Mouse (Mus musculus): Measurements from ENCODE around the gene Nrxn3. TPM values are rescaled to one million over a fixed set of nuclear protein-coding genes. Genes with fewer than 3 reads are reported as not detected.

Gene Nrxn3
- polyA plus RNA-seq, 1 experiment from 2014 or later, result 1.0 TPM

DNA sequence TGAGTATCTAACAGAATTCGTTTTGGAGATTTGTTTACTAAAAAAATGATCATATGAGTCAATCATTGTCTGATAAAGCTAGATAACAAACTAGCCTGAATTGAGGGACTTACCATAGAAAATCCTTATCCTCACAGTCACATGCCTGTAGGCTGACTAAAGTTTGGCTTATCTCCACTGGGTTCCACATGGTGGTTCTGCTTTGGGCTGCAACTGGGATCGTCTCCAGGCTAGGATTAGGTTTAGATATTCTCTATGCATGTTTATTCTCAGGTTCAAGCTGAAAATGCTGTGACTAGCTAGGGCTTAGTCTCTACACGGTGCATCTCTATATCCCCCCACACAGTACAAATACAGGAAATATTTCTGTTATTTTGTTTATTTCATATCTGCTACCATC is 1421.6 kb downstream of the Nrxn3 start:
- Histone ChIP-seq H3K9me3 (no peaks in the 10 kb centered on the region), H3K4me3 (no peak overlapping the region), H3K36me3 (no peaks in the 10 kb centered on the region), H3K9ac (no peak overlapping the region), H3K27ac (no peak overlapping the region), H3K27me3 (no peaks in the 10 kb centered on the region), H3K4me2 (replicated peaks) (no peak overlapping the region), H3K4me1 (no peaks in the 10 kb centered on the region)
- no peak for ATAC-seq (ENCODE audit: low FRiP score, low read depth)
- WGBS, result 80% methylated on average over 3 of the region's 3 CpGs

DNA sequence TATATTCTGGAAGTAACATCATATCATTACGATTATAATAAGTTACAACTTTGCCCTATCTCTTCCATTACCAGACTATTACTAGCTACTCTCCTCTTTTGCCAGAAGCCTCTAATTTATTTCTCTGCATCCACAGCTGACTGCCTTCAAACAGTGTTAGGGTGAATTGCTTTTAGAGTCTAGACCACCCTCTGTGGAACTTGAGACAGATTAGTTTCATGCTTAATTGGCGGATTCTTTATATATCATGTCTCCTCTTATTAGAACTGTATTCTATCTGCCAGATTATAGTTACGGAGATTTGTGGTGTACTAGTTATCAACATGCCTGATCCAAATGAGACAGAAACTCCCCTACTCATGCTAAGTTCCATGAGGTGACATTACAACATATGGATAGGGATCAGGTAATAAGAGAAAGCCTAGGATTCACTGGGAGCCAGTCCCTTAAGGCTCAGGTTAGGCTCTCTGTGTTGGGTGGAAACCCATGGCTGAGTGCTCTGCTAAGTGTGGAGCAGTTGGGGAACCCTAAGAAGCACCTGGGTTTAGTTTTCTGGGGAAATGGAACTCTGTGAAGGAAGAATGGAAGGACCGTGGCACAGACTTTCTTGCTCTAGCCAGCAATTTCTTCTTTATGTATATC is 1435.6 kb downstream of the Nrxn3 start:
- Histone ChIP-seq H3K36me3 (no peaks in the 10 kb centered on the region), H3K9ac (no peak overlapping the region), H3K4me3 (no peak overlapping the region), H3K9me3 (no peaks in the 10 kb centered on the region), H3K27me3 (no peaks in the 10 kb centered on the region), H3K4me2 (replicated peaks) (no peak overlapping the region), H3K4me1 (no peaks in the 10 kb centered on the region), H3K27ac (no peak overlapping the region)
- no peak for ATAC-seq (ENCODE audit: low FRiP score, low read depth)
- WGBS, result 87% methylated on average over 4 of the region's 4 CpGs

DNA sequence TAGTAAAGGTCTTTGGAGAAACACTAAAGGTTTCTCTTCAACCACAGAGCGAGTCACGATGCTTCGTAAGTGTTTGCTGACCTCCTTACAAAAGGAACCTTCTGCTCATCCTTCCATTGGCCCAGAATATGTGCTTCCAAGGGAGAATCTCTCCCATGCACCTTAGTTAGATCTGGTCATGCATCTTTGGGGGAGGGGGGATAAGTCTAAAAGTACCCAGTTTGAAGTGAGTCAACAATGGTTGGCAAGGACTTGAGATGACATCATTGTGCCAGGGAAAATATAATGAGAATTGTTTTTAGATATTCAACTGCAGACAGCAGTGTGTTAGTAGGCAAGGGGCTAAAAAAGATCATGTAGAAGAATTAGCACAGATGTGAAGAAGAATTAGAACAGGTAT is 1437.2 kb downstream of the Nrxn3 start:
- 95% methylated on average over 3 of the region's 3 CpGs for WGBS

DNA sequence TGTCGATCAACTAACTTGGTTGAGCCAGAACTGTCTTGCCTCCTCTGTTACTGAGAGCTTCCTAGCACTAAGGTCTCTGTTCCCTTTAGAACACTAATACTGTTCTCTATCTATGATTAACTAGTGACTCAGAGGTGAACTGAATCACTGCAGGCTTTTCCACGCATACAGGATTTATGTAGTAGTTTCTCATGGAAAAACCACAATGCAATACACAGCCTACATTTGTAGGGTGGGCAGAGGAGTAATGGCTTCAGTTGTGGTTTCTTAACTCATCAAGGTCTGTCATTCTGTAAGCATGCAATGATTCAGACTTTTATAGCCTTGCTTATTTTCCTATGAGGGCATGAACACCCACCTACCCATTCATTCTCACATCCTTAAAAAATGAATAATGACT is 1443.4 kb downstream of the Nrxn3 start:
- Histone ChIP-seq H3K9me3 (no peaks in the 10 kb centered on the region), H3K9ac (no peak overlapping the region), H3K4me1 (no peaks in the 10 kb centered on the region), H3K36me3 (no peaks in the 10 kb centered on the region), H3K27me3 (no peaks in the 10 kb centered on the region), H3K4me2 (replicated peaks) (no peak overlapping the region), H3K4me3 (no peak overlapping the region), H3K27ac (no peak overlapping the region)
- 83% methylated on average over 2 of the region's 2 CpGs for WGBS
- ATAC-seq (ENCODE audit: low FRiP score, low read depth), result no peak

More for the DNA sequence above, 1437.2 kb downstream of the Nrxn3 start:
- no peak overlapping the region for H3K9ac ChIP-seq
- H3K9me3 ChIP-seq, result no peaks in the 10 kb centered on the region
- no peaks in the 10 kb centered on the region for H3K4me1 ChIP-seq
- H3K36me3 ChIP-seq, result no peaks in the 10 kb centered on the region
- no peak overlapping the region for H3K4me2 ChIP-seq (replicated peaks)
- H3K27ac ChIP-seq, result no peak overlapping the region
- no peak overlapping the region for H3K4me3 ChIP-seq
- H3K27me3 ChIP-seq, result no peaks in the 10 kb centered on the region
- ATAC-seq (ENCODE audit: low FRiP score, low read depth), result no peak

DNA sequence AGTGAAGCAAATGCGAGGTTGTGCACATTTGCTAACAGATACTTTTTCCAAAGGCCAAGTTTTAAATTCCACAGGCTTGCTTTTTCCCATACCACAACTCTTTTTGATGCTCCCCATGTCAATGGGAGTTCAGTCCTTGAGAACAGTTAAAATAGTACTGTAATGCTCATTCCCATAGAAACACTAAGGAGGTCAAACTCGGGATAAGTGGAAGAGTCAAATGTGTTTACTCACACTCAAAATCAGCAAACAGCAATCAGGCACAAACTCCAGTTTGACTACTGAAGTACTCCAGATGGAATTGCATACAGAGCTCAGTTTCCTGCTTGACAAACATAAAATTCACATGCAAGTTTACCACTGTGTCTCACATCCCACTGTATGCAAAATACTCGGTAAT is 1458.9 kb downstream of the Nrxn3 start:
- WGBS, result 94% methylated on average over 3 of the region's 3 CpGs
- Histone ChIP-seq H3K4me1 (no peaks in the 10 kb centered on the region), H3K4me3 (no peak overlapping the region), H3K9ac (no peak overlapping the region), H3K4me2 (replicated peaks) (no peak overlapping the region), H3K36me3 (no peaks in the 10 kb centered on the region), H3K9me3 (no peaks in the 10 kb centered on the region), H3K27me3 (no peaks in the 10 kb centered on the region), H3K27ac (no peak overlapping the region)
- no peak for ATAC-seq (ENCODE audit: low FRiP score, low read depth)

DNA sequence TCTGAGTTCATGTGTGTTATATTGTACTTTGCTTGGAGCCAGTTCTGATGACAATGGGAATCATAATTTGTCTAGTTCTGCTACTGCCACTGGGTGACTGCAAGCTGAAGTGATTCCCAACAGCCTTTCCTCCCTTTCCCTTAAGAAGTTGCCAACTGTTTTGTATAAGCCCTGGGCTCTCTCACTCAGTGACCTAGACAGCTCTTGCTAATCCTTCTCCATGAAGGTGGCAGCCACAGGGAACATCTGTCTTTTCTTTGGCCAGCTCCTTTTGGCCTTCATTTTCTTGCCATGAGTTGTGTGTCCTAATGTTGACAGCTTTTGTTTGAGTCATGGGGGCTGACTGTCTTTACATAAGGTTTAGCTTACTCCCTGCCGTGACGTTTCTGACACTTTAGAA is 1460.3 kb downstream of the Nrxn3 start:
- Histone ChIP-seq H3K9ac (no peak overlapping the region), H3K4me1 (no peaks in the 10 kb centered on the region), H3K4me2 (replicated peaks) (no peak overlapping the region), H3K9me3 (no peaks in the 10 kb centered on the region), H3K4me3 (no peak overlapping the region), H3K27ac (no peak overlapping the region), H3K27me3 (no peaks in the 10 kb centered on the region), H3K36me3 (no peaks in the 10 kb centered on the region)
- no peak for ATAC-seq (ENCODE audit: low FRiP score, low read depth)
- WGBS, result 84% methylated on average over 2 of the region's 2 CpGs

DNA sequence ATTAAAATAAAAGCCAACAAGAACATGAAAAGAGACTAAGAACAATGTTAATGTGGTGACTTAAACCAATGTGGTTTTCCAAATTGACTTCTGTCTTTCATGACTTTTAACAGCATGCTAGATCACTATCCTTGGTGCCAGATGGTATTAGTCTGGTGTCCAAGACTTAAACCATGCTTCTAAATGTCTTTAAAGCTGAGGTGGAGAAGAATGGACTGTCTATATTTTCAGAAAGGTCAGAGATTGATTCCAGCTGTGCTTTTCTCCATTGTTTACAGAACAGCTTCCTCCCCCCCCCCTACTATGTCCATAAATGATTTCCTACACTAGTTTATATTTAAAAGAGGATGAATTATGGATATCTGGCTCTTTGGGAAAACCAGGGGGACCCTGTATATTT is 1473.5 kb downstream of the Nrxn3 start:
- H3K36me3 ChIP-seq, result no peaks in the 10 kb centered on the region
- H3K4me1 ChIP-seq, result no peaks in the 10 kb centered on the region
- ATAC-seq (ENCODE audit: low FRiP score, low read depth), result no peak
- H3K9ac ChIP-seq, result no peak overlapping the region
- no peaks in the 10 kb centered on the region for H3K9me3 ChIP-seq
- no peak overlapping the region for H3K4me3 ChIP-seq
- no peak overlapping the region for H3K27ac ChIP-seq
- H3K27me3 ChIP-seq, result no peaks in the 10 kb centered on the region
- H3K4me2 ChIP-seq (replicated peaks), result no peak overlapping the region

DNA sequence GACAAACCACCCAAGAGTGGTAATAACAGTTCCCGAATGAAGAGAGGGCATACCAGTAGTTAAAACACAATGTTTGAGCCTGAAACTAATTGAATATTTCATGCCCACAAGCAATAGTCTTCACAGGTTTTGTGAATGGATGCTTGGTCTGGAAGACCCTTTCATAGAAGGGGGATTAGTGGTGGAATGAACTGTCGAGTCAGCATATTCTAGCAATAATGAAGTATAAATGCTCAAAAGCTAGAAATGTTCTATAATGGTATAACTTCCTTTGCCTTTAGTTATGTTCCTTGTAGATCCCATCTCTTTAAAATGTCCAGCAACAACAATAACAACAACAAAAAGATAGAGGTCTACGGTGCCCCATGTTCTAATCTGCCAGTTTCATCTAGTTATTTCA is 1475.3 kb downstream of the Nrxn3 start:
- Histone ChIP-seq H3K9me3 (no peaks in the 10 kb centered on the region), H3K36me3 (no peaks in the 10 kb centered on the region), H3K4me2 (replicated peaks) (no peak overlapping the region), H3K27me3 (no peaks in the 10 kb centered on the region), H3K4me3 (no peak overlapping the region), H3K27ac (no peak overlapping the region), H3K9ac (no peak overlapping the region), H3K4me1 (no peaks in the 10 kb centered on the region)
- 83% methylated on average over 3 of the region's 3 CpGs for WGBS
- no peak for ATAC-seq (ENCODE audit: low FRiP score, low read depth)

DNA sequence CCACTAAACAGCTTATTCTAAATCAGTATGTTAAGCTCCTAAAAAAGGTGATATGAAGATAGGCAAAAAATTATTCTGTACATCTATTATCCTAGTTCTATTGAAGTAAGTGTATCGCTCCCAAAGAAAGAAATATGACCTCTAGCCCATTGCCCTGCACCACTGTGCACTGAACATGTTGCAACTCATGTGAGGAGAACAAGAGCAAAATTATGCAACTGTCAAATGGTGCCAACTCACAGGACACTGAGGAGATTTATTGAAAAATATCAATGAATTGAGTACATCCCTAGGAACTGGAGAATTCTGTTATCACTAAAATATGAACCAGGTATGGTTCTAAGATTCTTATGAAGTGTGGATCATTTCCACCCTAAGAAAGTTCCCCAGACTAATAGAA is 1479.8 kb downstream of the Nrxn3 start:
- no peak overlapping the region for H3K4me2 ChIP-seq (replicated peaks)
- ATAC-seq (ENCODE audit: low FRiP score, low read depth), result no peak
- no peaks in the 10 kb centered on the region for H3K9me3 ChIP-seq
- no peaks in the 10 kb centered on the region for H3K36me3 ChIP-seq
- WGBS, result 90% methylated on average over 1 of the region's 1 CpGs
- no peak overlapping the region for H3K9ac ChIP-seq
- peaks cover 4% of the 10 kb centered on the region; the same call in 1 of the 2 replicates for H3K4me1 ChIP-seq
- no peaks in the 10 kb centered on the region; the same call in 1 of the 2 replicates for H3K27me3 ChIP-seq
- H3K27ac ChIP-seq, result no peak overlapping the region
- H3K4me3 ChIP-seq, result no peak overlapping the region

DNA sequence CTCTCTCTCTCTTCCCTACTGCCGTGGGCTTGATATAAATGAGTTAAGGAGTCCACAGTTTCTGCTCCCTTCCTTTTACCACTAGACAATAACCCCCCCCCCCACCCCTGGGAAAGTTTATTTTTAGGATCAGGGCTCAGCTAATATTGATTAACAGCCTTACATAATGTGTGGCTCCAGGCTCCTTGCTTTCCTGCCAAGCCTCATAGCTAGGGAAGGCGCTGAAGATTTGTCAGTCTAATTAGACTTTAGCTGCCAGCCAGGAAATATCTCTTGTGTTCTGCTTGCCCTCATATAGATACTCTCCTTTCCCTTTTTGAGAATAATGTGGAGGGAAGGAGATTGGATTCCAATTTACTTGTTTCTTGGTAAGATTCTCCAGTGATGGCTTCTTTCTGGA is 1488.7 kb downstream of the Nrxn3 start:
- ATAC-seq (ENCODE audit: low FRiP score, low read depth), result no peak
- H3K27me3 ChIP-seq, result no peaks in the 10 kb centered on the region; the same call in 1 of the 2 replicates
- no peak overlapping the region for H3K4me2 ChIP-seq (replicated peaks)

DNA sequence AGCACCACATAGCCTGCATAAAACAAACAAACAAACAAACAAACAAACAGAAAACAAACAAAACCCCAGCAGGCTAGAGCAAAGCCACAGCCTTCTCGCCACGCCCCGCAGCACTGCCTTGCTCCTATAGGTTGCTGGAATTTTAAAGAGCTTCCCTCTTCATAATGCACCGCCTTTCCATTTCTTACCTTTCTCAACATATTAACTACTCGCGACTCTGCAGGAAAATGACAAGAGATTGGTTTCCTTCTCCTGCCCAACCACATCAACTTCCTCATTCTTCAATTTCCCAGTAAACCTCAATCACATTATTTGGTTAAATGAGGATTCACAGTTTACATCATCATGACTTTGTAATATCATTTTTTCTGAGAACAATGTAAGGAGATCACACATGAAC is 1494.4 kb downstream of the Nrxn3 start:
- Histone ChIP-seq H3K4me2 (replicated peaks) (no peak overlapping the region), H3K9me3 (no peaks in the 10 kb centered on the region), H3K27ac (no peak overlapping the region), H3K9ac (no peak overlapping the region), H3K4me1 (no peaks in the 10 kb centered on the region), H3K4me3 (no peak overlapping the region), H3K36me3 (no peaks in the 10 kb centered on the region), H3K27me3 (no peaks in the 10 kb centered on the region)
- ATAC-seq (ENCODE audit: low FRiP score, low read depth), result no peak
- 89% methylated on average over 6 of the region's 6 CpGs for WGBS

More for the DNA sequence above, 1488.7 kb downstream of the Nrxn3 start:
- no peaks in the 10 kb centered on the region for H3K36me3 ChIP-seq
- H3K9me3 ChIP-seq, result no peaks in the 10 kb centered on the region
- H3K4me3 ChIP-seq, result no peak overlapping the region
- H3K4me1 ChIP-seq, result peaks cover 4% of the 10 kb centered on the region; the same call in 1 of the 2 replicates
- WGBS, result 29% methylated on average over 2 of the region's 2 CpGs
- H3K9ac ChIP-seq, result no peak overlapping the region
- no peak overlapping the region for H3K27ac ChIP-seq

DNA sequence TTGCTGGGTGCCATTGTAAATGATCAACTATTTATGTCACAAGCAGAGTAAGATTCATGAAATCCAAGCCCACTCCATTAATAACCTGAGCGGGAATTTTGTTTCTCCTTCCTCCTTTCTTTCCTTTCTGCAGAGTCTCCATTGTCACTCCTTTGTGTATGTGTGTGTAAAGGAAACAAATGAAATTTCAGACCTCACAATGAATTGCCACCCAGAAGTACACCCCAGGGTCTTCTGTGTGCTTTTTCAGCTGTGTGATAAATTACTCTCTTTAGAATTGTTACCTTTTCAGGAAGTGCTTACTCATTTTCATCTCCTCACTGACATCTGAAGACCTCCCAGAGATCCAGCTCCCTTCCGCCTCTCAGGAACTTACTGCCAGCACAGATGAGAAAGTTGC is 1506.4 kb downstream of the Nrxn3 start:
- H3K27me3 ChIP-seq, result peaks cover 14% of the 10 kb centered on the region
- ATAC-seq (ENCODE audit: low FRiP score, low read depth), result no peak

DNA sequence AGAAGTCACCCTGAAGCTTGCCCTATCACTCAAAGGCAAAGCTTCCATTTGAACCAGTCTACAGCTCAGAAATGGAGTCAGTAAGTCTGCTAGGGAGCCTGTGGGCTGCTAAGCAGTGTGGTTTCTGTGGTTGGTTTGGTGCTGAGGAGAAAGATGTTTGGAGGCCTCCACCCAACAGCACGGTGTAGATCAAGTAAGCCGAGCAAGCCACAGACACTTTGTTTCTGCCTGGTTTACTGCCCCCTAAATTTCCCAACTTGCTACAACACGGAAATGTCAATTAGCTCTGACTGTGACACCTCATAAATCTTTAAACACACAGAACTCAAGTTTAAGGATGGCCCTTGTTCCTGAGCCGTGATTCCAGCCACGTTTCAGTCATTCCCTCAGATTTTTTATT is 1513.4 kb downstream of the Nrxn3 start:
- WGBS, result 5% methylated on average over 5 of the region's 5 CpGs
- H3K9me3 ChIP-seq, result no peaks in the 10 kb centered on the region
- no peak overlapping the region for H3K27ac ChIP-seq
- no peaks in the 10 kb centered on the region for H3K36me3 ChIP-seq
- peak; percentile 28; the same call in 1 of the 2 replicates for ATAC-seq (ENCODE audit: low FRiP score, low read depth)
- no peak overlapping the region for H3K9ac ChIP-seq
- no peaks in the 10 kb centered on the region for H3K4me1 ChIP-seq
- no peak overlapping the region for H3K4me2 ChIP-seq (replicated peaks)
- peaks cover 21% of the 10 kb centered on the region for H3K27me3 ChIP-seq
- H3K4me3 ChIP-seq, result no peak overlapping the region

More for the DNA sequence above, 1506.4 kb downstream of the Nrxn3 start:
- Histone ChIP-seq H3K4me3 (no peak overlapping the region), H3K4me1 (no peaks in the 10 kb centered on the region), H3K9me3 (no peaks in the 10 kb centered on the region), H3K36me3 (no peaks in the 10 kb centered on the region), H3K27ac (no peak overlapping the region), H3K9ac (no peak overlapping the region), H3K4me2 (replicated peaks) (no peak overlapping the region)
- 59% methylated on average over 2 of the region's 2 CpGs for WGBS
